Mouse (Mus musculus): Measurements from ENCODE around the gene Tap1.
A peak's percentile ranks its signal among the peaks of the same experiment; 100 is the strongest.
"Not testable (repeated sequence)": the region's sequence is repeated elsewhere in the genome, so short reads cannot be mapped to it uniquely, and the experiment has no call there.

The Tap1 gene

DNA sequence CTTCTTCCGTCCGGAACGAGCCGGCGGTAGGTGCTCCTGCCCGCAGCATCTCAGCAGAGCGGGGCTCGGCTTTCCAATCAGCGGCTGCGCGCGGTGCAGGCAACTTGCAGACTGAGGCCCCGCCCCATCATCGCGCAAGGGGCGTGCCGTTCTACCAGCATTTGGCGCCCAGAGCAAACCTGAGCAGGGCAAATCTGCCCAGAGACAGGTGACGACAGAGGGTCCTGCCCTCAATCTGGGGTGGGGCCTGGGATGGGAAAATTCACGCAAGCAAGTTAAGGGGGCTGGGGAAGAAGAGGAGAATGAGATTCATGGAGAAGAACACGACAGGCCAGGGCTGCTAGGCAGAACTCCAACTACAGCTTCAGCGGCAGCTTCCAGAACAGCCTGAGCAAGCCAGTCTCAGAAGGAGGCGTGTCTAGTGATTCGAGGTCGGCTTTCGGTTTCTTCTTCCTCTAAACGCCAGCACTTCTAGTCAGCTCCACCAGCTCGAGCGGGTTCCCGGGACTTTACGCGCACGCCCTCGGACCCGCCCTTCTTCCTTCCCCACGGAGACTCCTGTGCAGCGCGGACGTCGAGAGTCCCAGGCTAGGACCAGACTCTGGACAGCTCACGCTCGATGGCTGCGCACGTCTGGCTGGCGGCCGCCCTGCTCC lies at the start of gene Tap1, which contains the start of gene Psmb9:
Gene Tap1 (plus strand): TSS at position 293 of the 656 bp plus-strand sequence.
Gene Psmb9 (minus strand): TSS at position 504 of the 656 bp plus-strand sequence.
- DNase-seq (ENCODE audit: low spot score in 2 of 2): peak; percentile 96 to 97

DNA sequence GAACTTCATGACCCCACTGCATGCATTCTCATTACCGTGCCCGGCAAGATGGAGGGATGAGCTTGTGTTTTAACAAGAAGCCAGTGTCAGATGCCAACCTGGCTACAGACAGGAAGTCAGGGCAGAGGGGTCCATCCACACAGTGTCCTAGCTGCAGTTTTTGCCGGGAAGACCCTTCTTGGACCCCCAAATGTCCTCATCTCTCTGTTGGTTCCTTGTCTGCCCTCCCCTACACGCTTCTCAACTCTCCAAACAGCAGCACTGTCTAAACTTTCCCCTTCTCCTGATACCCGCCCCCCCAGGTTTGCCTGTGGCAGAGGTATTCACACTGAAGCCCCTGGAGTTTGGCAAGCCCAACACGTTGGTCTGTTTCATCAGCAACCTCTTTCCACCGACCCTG lies 49.8 kb upstream of the Tap1 start:
- DNase-seq (ENCODE audit: low spot score in 2 of 2): peak in 1 of 2 experiments; percentile 27

DNA sequence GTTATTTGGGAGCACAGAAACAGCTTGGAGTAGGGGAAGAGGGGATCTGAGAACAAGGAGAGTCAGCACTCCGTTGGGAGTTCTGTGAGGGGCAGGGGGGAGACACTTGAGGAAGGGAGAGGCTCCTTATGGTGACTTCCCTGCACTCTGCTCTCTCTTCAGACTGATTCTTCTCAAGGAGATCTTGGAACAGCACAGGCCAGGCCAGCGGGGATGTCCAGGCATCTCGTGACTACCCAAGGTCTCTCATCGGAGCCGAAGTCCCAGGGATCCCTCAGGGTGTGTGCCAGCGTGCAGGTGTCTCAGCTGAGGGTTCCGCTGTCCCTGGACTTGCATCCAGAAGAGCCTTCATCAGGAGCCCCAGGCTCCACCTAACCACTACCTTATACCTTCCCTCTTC lies 48.7 kb upstream of the Tap1 start:
- DNase-seq (ENCODE audit: low spot score in 2 of 2): no peak

DNA sequence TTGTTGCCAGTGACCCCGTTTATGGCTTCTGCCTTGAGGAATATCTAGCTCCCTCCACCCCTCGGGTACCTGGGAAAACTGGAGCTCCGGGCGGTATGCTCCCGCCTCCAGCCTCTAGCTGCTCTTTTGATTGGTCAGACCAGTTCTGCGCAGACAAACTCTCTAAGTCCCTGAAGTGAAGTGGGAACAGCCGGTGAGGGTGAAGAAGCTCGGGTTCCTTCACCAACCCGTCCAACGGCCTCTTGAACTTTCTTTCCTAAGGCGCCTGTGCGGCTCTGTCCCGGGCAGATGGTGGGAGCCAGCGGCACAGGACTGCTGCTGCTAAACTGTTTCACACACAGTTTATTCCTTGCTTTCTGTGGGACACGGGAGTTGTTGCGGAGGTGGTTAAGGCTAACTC lies 47.9 kb upstream of the Tap1 start:
- peak; percentile 47 to 48 for DNase-seq (ENCODE audit: low spot score in 2 of 2)

DNA sequence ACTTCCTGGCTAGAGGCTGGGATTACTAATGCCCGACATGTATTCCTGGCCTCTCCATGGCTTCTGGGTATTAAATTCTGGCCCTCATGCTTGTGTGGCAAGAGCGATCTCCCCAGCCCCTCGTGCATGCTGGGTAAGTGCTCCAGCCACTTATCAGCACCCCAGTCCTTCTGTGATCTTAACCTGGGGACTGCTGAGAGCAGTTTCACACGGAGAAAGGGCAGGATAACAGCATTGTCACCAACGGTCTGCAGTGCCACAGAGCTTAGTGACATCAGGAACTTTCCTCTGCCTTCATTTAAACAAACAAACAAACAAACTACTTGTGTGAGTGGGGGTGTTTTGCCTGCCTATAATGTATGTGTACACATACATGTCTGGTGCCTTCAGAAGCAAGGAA lies 47.1 kb upstream of the Tap1 start:
- no peak for DNase-seq (ENCODE audit: low spot score in 2 of 2)

DNA sequence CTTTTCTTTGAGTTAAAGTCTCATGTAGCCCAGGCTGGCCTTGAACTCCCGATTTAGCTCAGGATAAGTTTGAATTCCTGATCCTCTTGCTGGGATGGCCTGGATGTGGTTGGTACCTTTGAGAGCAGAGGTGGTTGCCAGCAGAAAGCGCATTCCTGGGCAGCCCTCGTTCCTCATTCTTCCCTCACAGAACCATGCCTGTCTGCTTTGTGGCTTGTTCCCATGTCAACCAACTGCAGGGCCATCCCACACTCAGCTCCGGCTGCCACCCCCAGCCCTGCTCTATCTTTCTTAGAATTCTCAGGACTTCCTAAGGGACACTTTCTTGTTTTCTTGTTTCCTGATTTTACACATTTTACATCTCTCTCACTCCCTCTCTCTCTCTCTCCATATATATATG lies 45.9 kb upstream of the Tap1 start:
- DNase-seq (ENCODE audit: low spot score in 2 of 2): peak in 1 of 2 experiments; percentile 59

DNA sequence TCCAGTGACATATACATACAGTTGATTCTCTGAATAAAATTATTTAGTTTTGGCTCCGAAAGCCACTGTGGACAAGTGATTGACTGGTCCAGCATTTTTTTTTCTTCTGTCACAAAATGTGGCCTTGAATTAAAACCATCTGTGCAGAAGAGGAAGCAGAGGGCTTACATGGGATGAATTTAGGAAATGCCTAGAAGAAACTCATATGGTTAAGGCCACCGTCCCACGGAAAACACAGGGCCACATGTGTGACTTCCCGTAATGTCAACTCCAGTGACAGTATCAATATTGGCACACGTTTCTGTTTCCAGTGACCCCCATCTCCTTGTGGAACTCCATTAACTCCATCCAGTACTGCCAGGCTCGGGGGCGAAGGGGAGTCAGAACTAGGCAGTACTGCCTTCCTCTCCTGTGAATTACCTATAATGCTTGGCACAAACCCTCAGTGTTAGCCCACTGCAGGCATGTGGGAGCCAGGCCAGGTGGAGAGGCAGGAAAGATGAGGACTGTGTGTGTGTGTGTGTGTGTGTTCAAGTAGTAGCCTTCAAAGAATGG lies 44.8 kb upstream of the Tap1 start:
- no peak for DNase-seq (ENCODE audit: low spot score in 2 of 2)

DNA sequence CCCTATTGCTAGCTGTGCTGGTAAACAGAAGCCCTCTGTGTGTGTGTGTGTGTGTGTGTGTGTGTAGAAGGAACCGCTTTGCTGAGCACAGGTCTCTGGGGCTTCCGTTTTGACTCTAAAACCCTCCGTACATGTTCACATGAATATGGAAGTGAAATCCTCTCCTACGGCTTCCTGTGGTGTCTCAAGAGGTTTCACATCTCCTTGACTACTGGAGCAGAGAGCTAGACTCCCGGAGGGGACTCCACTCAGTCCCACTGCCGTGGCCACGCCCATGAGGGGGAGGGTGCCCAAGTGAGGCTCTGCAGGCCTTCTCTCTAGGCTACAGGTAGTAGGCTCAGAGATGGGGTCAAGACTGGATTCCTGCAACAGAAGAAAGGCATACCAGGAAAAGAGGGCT lies 44.3 kb upstream of the Tap1 start, which contains the start of gene H2-DMb2:
Gene H2-DMb2 (plus strand): TSS at position 275 of the 400 bp plus-strand sequence.
- peak; percentile 53 to 57 for DNase-seq (ENCODE audit: low spot score in 2 of 2)

DNA sequence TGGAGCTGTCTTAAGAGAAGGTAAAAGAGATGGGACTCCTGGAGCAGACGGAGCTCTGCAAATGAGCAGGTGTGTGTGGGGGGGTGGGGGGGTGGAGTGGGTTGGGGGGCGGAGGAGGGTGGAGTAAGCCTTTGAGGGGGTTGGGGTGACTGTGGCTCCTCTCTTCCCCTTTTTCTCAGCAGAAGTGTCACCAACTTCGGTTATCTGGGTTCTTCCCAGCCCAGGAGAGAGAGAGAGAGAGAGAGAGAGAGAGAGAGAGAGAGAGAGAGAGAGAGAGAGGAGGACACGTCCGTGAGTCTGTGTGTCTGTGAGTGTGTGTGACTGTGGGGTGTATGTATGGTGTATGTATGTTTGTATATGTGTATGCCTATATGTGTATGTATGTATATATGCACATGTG lies 43.9 kb upstream of the Tap1 start:
- DNase-seq (ENCODE audit: low spot score in 2 of 2): no peak

DNA sequence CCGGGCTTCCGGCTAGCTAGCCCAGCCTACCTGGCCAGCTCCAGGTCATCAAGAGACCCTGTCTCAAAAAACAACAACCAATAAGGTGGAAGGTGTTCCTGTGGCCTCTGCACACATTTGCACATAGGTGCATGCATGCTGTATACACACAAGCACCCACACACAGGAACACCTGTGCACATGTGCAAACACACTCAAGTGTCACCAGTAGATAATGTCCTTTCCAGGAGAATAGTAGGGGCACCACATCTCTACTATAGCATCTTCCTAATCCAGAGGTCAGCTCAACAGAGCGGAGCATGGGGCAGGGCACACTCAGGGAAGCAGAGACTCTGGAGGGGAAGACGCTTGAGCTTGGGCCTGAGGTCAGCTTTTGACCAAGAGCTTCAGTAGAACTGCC lies 43.1 kb upstream of the Tap1 start:
- DNase-seq (ENCODE audit: low spot score in 2 of 2): not testable (repeated sequence)

DNA sequence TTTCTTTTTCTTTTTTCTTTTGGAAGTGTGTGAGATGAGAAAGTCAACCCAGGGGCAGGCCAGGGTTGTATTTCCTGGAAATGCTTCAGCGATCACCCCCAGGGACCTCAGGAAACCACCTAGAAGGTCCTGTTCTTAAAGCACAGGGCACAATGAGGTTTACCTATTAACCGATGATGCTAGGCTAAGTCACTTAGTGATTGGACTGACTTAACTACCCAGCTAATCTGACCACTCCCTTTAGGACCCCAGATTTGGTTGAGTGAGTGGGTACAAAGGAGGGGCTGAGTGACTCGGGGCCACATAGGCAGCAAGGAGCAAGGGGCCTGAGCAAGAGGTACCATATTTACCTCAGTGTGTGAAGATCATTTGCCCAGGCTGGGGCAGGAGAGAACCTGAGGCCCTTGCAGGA lies 42.4 kb upstream of the Tap1 start:
- no peak for DNase-seq (ENCODE audit: low spot score in 2 of 2)

DNA sequence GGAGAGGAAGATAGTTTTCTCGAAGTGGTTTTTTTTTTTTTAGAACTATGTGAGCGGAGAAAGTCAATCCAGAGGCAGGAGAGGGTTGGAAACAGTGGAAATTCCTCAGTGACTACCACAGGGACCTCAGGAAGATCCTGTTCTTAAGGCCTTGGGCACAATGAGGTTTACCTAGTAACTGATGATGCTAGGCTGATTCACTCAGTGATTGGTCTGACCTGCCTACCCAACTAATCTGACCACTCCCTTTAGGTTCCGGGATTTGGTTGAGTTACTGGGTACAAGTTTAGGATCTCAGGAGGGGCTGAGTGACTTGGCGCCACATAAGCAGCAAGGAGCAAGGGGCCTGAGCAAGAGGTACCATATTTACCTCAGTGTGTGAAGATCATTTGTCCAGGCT lies 34.4 kb upstream of the Tap1 start, which contains the start of gene H2-DMb1:
Gene H2-DMb1 (plus strand): TSS at position 150 of the 400 bp plus-strand sequence.
- peak; percentile 64 to 65 for DNase-seq (ENCODE audit: low spot score in 2 of 2)

DNA sequence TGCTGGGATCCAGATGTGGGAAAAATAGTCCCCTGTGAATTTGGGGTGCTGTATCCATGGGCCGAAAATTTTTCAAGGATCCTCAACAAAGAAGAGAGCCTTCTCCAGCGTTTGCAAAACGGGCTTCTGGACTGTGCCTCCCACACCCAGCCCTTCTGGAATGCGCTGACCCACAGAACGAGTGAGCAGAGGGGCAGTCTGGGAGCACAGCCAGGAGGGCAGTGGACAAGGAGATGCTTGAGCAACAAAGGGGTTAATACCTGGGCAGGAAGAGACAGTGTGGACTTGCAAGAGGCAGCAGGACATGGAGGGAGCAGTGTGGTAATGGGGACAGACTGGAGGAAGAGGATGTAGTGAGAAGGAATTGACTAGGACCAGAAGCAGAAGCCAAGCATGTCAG lies 31.8 kb upstream of the Tap1 start:
- DNase-seq (ENCODE audit: low spot score in 2 of 2): no peak

DNA sequence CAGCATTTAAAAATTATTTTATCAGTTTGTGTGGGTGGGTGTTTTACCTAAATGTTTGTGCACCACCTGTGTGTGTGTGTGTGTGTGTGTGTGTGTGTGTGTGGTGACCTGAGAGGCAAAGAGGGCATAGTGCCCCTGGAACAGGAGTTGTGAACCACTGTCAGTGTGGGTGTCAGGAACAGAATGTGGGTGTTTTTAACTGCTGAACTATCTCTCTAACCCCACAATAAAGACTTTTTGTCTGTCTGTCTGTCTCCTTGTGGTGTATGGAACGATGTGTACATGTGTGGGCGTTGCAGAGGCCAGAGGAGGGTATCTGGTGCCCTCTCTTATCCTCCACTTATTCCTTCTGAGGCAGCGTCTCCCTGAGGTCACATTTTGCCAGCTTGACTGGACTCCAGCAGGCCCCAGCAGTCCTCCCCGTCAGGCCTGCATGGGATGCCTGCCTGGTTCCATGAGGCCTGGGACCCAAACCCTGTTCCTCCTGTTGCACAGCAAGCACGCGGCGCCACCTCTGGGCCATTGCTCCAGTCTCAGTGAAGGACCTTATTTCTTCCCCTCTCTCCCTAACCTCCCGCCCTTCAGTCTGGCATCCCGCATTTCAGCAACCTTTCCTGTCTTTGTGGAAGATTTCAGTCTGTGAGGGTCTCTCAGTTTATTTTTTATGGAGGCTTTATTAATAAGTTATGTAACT lies 23.0 kb upstream of the Tap1 start:
- DNase-seq (ENCODE audit: low spot score in 2 of 2): peak in 1 of 2 experiments; percentile 54

DNA sequence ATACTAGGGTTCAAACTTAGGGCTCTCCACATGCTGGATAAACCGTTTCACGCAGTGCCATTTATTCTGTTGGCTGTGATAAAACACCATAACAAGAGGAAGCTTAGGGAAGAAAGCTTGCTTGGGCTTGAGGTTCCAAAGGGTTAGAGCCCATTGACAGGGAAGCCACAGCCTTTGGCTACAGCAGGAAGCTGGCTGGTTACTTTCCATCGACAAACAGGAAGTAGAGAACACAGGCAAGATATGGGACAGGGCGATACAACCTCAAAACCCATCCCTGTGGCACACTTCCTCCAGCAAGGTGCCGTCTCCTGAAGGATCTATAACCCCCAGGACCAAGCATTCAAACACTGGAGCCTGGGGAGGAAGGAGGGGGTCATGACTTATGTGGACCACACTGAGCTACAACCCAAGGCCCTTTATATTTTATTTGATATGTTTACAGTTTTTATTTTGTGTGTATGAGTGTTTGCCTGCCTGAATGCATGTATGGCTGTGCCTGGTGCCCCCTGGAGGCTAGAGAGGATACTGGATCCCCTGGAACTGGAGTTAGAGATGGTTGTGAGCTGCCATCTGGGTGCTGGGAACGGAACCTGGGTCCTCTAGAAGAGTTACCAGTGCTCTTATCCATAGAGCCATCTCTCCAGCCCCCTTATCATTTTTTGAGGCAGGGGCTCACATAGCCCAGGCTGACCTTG lies 22.2 kb upstream of the Tap1 start:
- DNase-seq (ENCODE audit: low spot score in 2 of 2): no peak

DNA sequence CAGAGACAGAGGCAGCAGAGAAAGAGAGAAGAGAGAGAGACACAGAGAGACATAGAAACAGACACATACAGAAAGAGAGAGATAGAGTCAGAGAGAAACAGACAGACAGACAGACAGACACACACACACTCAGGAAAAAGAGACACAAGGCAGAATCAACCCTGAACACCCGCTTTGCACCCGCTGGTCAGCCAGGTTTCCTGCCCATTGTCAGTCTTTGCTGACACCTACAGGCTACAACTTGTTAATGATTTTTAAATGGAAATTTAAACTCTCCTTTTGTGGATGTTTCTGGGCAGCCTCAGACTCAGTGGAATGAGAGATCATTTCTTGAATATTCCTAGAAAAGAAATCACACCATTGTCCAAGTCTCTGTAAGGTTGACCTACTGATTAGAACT lies 18.1 kb upstream of the Tap1 start:
- DNase-seq (ENCODE audit: low spot score in 2 of 2): peak in 1 of 2 experiments; percentile 46

DNA sequence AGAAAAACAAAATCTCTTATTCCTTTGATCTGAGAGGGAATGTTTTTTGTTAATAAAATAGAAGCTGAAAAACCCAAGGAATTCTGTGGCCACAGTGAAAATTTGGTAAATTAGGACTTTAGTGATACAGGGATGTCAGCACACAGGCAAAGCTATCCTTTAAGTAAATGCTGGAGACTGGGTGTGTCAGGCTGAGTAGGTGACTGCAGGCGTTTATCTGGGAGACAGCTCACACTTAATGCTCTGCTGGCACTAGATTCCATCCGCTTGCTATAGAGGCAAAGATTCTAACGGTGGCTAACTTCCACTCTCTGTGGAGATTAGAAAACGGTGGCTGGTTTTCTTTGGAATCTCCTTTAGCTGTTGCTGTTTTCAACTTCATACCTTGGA lies 16.9 kb upstream of the Tap1 start:
- DNase-seq (ENCODE audit: low spot score in 2 of 2): no peak

DNA sequence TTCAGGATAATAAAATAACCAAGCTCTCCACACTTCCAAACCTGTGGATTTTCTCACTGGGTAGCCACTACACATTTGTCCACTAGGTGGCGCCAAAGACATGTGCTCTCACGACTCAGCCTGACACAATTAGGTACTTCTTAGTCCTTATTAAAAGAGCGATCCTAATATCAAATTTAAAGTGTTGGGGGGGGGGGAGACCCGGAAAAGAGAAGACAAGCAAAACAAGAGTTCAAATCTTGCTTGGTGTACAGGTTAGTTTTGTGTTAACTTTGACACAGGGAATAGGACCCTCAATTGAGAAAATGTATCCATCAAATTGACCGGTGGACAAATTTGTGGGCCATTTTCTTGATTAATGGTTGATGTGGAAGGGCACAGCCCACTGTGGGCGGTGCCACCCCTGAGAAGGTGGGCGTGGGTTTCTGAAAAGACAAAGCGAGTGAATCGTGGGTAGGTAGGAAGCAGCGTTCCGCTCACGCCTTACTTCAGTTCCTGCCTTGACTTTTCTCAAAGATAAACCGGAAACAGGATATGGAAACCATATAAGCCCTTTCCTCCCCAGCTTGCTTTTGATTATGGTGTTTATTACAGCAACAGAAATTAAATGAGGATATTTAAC lies 16.4 kb upstream of the Tap1 start:
- peak; percentile 84 to 86 for DNase-seq (ENCODE audit: low spot score in 2 of 2)

DNA sequence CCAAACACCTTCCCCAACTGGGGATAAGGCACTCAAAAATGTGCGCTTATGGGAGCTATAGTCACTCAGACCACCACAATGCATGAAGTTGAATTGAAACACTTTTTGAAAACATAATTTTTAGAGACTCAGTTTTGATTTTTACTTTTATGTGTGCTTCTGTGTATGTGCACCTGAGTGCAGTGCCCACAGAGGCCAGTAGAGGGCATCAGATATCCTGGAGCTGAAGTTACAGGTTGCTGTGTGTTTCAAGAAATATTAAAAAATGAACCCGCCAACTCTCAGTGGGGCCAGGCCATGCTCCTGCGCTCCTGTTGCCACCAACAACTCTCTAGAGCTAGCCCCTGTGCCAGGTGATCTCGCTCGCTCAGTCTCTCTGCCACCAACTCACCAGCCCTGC lies 14.8 kb upstream of the Tap1 start:
- DNase-seq (ENCODE audit: low spot score in 2 of 2): no peak

DNA sequence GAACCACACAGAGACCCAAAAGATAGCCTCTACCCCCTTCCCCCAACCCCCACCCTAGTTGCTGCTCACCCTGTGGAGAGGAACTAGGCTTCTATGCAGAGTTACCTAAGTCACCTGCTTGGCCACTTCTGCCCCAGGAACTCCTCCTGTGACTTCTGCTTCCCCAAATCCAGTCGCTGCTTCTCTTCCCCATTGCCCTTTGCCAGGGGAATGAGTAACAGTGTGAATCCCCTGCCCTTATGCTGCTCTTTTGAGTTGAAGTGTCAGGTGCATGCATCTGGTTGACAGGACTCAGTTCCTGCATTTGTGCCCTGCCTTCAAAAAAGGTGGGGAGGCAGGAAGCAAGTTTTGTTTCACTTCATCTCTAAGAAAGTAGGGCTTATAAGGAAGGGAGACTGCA lies 13.3 kb upstream of the Tap1 start:
- no peak for DNase-seq (ENCODE audit: low spot score in 2 of 2)

DNA sequence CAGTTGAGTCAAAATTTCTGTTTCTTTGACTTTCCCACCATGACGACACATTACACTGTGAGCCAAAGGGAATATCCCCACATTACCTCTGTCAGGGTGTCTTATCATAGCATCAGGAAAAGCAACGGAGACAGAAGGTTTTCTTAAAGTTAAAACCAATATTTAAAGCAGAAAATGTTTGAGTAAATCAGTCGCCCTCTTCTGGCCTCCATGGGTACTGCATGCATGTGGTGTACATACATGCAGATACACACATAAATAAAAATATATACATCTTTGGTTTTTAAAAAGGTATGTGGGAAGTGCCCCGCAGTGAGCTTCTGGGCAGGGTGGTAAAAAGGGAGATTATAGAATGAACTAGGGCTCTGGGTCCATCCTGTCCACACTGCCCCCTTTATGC lies 10.2 kb upstream of the Tap1 start:
- no peak for DNase-seq (ENCODE audit: low spot score in 2 of 2)

DNA sequence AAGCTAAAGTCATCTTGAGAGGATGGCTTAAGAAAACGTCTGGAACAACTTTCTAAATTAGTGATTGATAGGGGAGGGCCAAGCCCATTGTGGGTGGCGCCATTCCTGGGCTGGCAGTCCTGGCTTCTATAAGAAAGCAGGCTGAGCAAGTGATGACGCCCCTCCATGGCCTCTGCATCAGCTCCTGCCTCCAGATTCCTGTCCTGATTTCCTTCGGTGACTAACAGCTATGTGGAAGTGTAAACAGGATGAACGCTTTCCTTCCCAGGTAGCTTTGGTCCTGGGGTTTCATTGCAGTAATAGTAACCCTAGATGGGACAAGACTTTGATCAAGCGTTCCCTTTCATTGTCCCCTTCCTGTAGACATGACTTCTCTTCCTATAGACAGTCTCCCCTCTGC lies 8.3 kb upstream of the Tap1 start:
- no peak for DNase-seq (ENCODE audit: low spot score in 2 of 2)
